14 mouse cellular contexts compared by ENCODE assay signal in the genomic region with DNA sequence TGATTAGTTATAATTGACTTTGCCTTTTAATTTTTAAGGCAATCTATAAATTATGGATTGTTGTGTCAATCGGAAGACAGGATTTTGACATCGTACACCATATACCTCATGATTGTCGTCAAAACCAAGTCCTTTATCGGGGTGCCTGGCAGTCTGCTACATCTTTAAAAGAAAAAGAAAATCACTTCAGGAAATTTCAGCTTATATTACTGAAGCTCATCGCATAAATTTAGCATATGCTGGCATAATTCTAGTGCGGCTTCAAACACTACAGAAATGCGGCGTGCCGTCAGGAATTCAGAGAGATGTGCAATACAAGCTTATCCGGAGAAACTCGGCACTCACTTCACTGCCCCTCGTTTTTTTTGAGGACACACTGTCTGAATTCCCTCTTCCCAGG.
DNase-seq lines count a peak whose midpoint lies in the region; ATAC-seq and TF ChIP-seq lines count a peak whose summit lies in the region.
"Had no signal": no experiment of that assay in that cellular context is flagged by ENCODE, and none has a peak within 500 bp of the region (broad histone marks: within the 10 kb centered on the region; RNA-seq: fewer than 3 reads in every experiment).

No protein-coding gene starts in this region.

- TF ChIP-seq EP300 in heart, postnatal 0 days (IDR thresholded peaks at IDR 0.05; ENCODE audit: low read depth), result no peak

- H3K9me3 ChIP-seq in heart, postnatal 0 days (replicated peaks; ENCODE audit: control insufficient read depth, low read length), result no peaks in the 10 kb centered on the region
- H3K9me3 ChIP-seq in lung, embryonic 16.5 days (ENCODE audit: control insufficient read depth, low read length), result no peaks in the 10 kb centered on the region
- H3K9me3 ChIP-seq: forebrain, embryonic 12.5 days had no signal

- TF ChIP-seq POLR2A in embryonic fibroblast, embryonic 13.5 days (IDR thresholded peaks at IDR 0.05; ENCODE audit: low read depth, low read length), result no peak

- DNase-seq in frontal cortex, postnatal 25 days (ENCODE audit: low spot score in 2 of 2), result no peak
- DNase-seq in heart, postnatal 0 days (ENCODE audit: low spot score), result no peak
- no peak for DNase-seq in heart, adult 11 months
- DNase-seq in lung, postnatal 4 days, result no peak
- no peak for DNase-seq in embryo, embryonic 11 days
- DNase-seq: adrenal gland, adult 2 months; thymus, adult 2 months had no signal

- no peaks in the 10 kb centered on the region for H3K36me3 ChIP-seq in heart, postnatal 0 days (replicated peaks; ENCODE audit: control insufficient read depth, insufficient read depth, low read length)
- no peaks in the 10 kb centered on the region for H3K36me3 ChIP-seq in lung, embryonic 16.5 days (ENCODE audit: control insufficient read depth, insufficient read depth, low read length)
- H3K36me3 ChIP-seq: forebrain, embryonic 12.5 days had no signal

- no peaks in the 10 kb centered on the region for H3K4me1 ChIP-seq in heart, postnatal 0 days (ENCODE audit: control insufficient read depth, insufficient read depth)
- no peaks in the 10 kb centered on the region; the same call in 1 of the 2 replicates for H3K4me1 ChIP-seq in lung, embryonic 16.5 days (replicated peaks; ENCODE audit: control insufficient read depth, insufficient read depth, low read length)
- H3K4me1 ChIP-seq in embryonic fibroblast, embryonic 13.5 days (ENCODE audit: control insufficient read depth, insufficient read depth, low read length), result no peaks in the 10 kb centered on the region

- peak overlapping the region; percentile 64 for H3K4me2 ChIP-seq in heart, postnatal 0 days (ENCODE audit: low read depth, low read length)
- H3K4me2 ChIP-seq in lung, embryonic 16.5 days (ENCODE audit: low read depth, low read length), result peak overlapping the region; percentile 31; the same call in 1 of the 2 replicates
- H3K4me2 ChIP-seq: forebrain, embryonic 12.5 days; liver, embryonic 11.5 days had no signal

- no peak overlapping the region for H3K9ac ChIP-seq in heart, postnatal 0 days (replicated peaks; ENCODE audit: low read depth, low read length)
- no peak overlapping the region for H3K9ac ChIP-seq in lung, embryonic 16.5 days (ENCODE audit: low read length)
- H3K9ac ChIP-seq: forebrain, embryonic 12.5 days had no signal

- H3K4me3 ChIP-seq in heart, postnatal 0 days (ENCODE audit: low read depth, low read length), result peak overlapping the region; percentile 46
- peak overlapping the region; percentile 5; the same call in 1 of the 2 replicates for H3K4me3 ChIP-seq in lung, embryonic 16.5 days (ENCODE audit: low read length)
- no peak overlapping the region for H3K4me3 ChIP-seq in embryonic fibroblast, embryonic 13.5 days (ENCODE audit: insufficient read depth, low read length)
- H3K4me3 ChIP-seq: forebrain, embryonic 12.5 days had no signal

- ATAC-seq in frontal cortex, adult (ENCODE audit: low TSS enrichment), result peak; percentile 29
- ATAC-seq in heart, postnatal 0 days (ENCODE audit: insufficient read depth, low read depth), result no peak
- no peak for ATAC-seq in lung, embryonic 16.5 days (ENCODE audit: low read depth)
- ATAC-seq: inflammation-experienced regulatory T-cells, adult 6 months had no signal

- WGBS in heart, postnatal 0 days, result 53% methylated on average over 12 of the region's 12 CpGs
- WGBS in lung, embryonic 16.5 days, result 83% methylated on average over 12 of the region's 12 CpGs

- no peak for TF ChIP-seq CTCF in heart, postnatal 0 days (IDR thresholded peaks at IDR 0.05; ENCODE audit: low read depth)
- TF ChIP-seq CTCF in embryonic fibroblast, embryonic 13.5 days (IDR thresholded peaks at IDR 0.05; ENCODE audit: borderline replicate concordance, insufficient read depth, low read length), result no peak

- no peaks in the 10 kb centered on the region for H3K27me3 ChIP-seq in heart, postnatal 0 days (ENCODE audit: control insufficient read depth, insufficient read depth, low read length)
- H3K27me3 ChIP-seq in lung, embryonic 16.5 days (ENCODE audit: control insufficient read depth, insufficient read depth, low read depth, low read length), result no peaks in the 10 kb centered on the region
- H3K27me3 ChIP-seq: forebrain, embryonic 12.5 days had no signal

- H3K27ac ChIP-seq in heart, postnatal 0 days (ENCODE audit: low read depth), result no peak overlapping the region
- no peak overlapping the region for H3K27ac ChIP-seq in lung, embryonic 16.5 days (ENCODE audit: low read length)
- H3K27ac ChIP-seq in embryonic fibroblast, embryonic 13.5 days (ENCODE audit: insufficient read depth, low read length), result peak overlapping the region; percentile 18; the same call in 1 of the 2 replicates
- H3K27ac ChIP-seq: forebrain, embryonic 12.5 days; macrophage had no signal
